Mouse (Mus musculus) stomach, embryonic 15.5 days (tissue): Measurements from ENCODE around the gene Pip4k2a. TPM values are rescaled to one million over a fixed set of nuclear protein-coding genes. Genes with fewer than 3 reads are reported as not detected.

Experiments used
- ATAC-seq: fragments of 200-750 bp; cut with Nextera tagmentation; 2 replicates; pipeline ENCODE4 v1.8.0; 2017; ENCODE audit warnings: low read depth, moderate number of reproducible peaks, moderate TSS enrichment; ENCODE audit not compliant: insufficient read depth, low FRiP score
- H3K27ac ChIP-seq: fragments of 300-500 bp; sonication (generic); 2 replicates; pipeline ENCODE4 v1.5.1; 2015; ENCODE audit warnings: mild to moderate bottlenecking, inconsistent platforms
- H3K27me3 ChIP-seq: fragments of 300-500 bp; sonication (generic); replicated peaks from 2 replicates; pipeline ENCODE4 v1.6.1; 2015; ENCODE audit warnings: inconsistent platforms
- H3K36me3 ChIP-seq: fragments of 300-500 bp; sonication (generic); 2 replicates; pipeline ENCODE4 v1.6.1; 2015; ENCODE audit warnings: inconsistent platforms
- H3K4me1 ChIP-seq: fragments of 300-500 bp; sonication (generic); 2 replicates; pipeline ENCODE4 v1.6.1; 2015; ENCODE audit warnings: inconsistent platforms
- H3K4me2 ChIP-seq: fragments of 300-500 bp; sonication (generic); 2 replicates; pipeline ENCODE4 v1.6.1; 2015; ENCODE audit warnings: mild to moderate bottlenecking, inconsistent platforms
- H3K4me3 ChIP-seq: fragments of 300-500 bp; sonication (generic); replicated peaks from 2 replicates; pipeline ENCODE4 v1.5.1; 2015; ENCODE audit warnings: inconsistent platforms
- H3K9ac ChIP-seq: fragments of 300-500 bp; sonication (generic); 2 replicates; pipeline ENCODE4 v1.6.1; 2015; ENCODE audit warnings: inconsistent platforms
- H3K9me3 ChIP-seq: fragments of 300-500 bp; sonication (generic); 2 replicates; pipeline ENCODE4 v1.6.1; 2016; ENCODE audit warnings: inconsistent platforms
- WGBS: fragments of 180-500 bp; shearing (Covaris S2); methylation state at CpG from one replicate; pipeline ENCODE4 v1.1.7; 2015; 5-methylcytosine and 5-hydroxymethylcytosine counted together
- polyA plus RNA-seq: library from polyadenylated mRNA; unstranded; fragments of >200 nt; fragmentation: Nextera tagmentation; extraction: Ambion mirVana; gene quantifications from 2 replicates; pipeline ENCODE4 v1.2.1, GENCODE M21; 2015

The Pip4k2a gene
- polyA plus RNA-seq, 1 experiment from 2014 or later = 11.8 TPM

GRCm38 (mm10) chr2:18874063-18874462 is 123.9 kb downstream of the Pip4k2a start:
- no peaks in the 10 kb centered on the region for H3K9me3 ChIP-seq
- no peaks in the 10 kb centered on the region for H3K4me1 ChIP-seq
- no peaks in the 10 kb centered on the region for H3K27me3 ChIP-seq
- H3K9ac ChIP-seq = no peak overlapping the region
- H3K4me2 ChIP-seq = no peak overlapping the region
- WGBS = 83% methylated on average over 8 of the region's 8 CpGs
- H3K27ac ChIP-seq = no peak overlapping the region
- H3K36me3 ChIP-seq = no peaks in the 10 kb centered on the region
- no peak for ATAC-seq
- no peak overlapping the region for H3K4me3 ChIP-seq

GRCm38 (mm10) chr2:18873440-18873839 is 124.5 kb downstream of the Pip4k2a start:
- H3K4me3 ChIP-seq = no peak overlapping the region
- H3K9me3 ChIP-seq = no peaks in the 10 kb centered on the region
- WGBS = 72% methylated on average over 3 of the region's 3 CpGs
- no peaks in the 10 kb centered on the region for H3K4me1 ChIP-seq
- no peak overlapping the region for H3K9ac ChIP-seq
- H3K4me2 ChIP-seq = no peak overlapping the region
- H3K36me3 ChIP-seq = no peaks in the 10 kb centered on the region
- no peak for ATAC-seq
- no peak overlapping the region for H3K27ac ChIP-seq
- no peaks in the 10 kb centered on the region for H3K27me3 ChIP-seq

GRCm38 (mm10) chr2:18872797-18873196 is 125.1 kb downstream of the Pip4k2a start:
- 8% methylated on average over 2 of the region's 2 CpGs for WGBS
- H3K36me3 ChIP-seq = no peaks in the 10 kb centered on the region
- no peaks in the 10 kb centered on the region for H3K9me3 ChIP-seq
- no peak overlapping the region for H3K27ac ChIP-seq
- no peak overlapping the region for H3K9ac ChIP-seq
- no peak for ATAC-seq
- H3K4me2 ChIP-seq = no peak overlapping the region
- H3K4me3 ChIP-seq = no peak overlapping the region
- no peaks in the 10 kb centered on the region for H3K27me3 ChIP-seq
- no peaks in the 10 kb centered on the region for H3K4me1 ChIP-seq

- 86% methylated on average over 3 of the region's 3 CpGs for WGBS
Measured at GRCm38 (mm10) chr2:18871087-18871486, 126.8 kb downstream of the Pip4k2a start.

GRCm38 (mm10) chr2:18867069-18867468 is 130.9 kb downstream of the Pip4k2a start:
- Histone ChIP-seq H3K4me1 (no peaks in the 10 kb centered on the region), H3K9me3 (no peaks in the 10 kb centered on the region), H3K9ac (no peak overlapping the region), H3K27me3 (no peaks in the 10 kb centered on the region), H3K36me3 (no peaks in the 10 kb centered on the region; the same call in 1 of the 2 replicates), H3K4me3 (no peak overlapping the region), H3K4me2 (no peak overlapping the region), H3K27ac (no peak overlapping the region)
- WGBS = 81% methylated on average over 2 of the region's 2 CpGs
- ATAC-seq = no peak

More at GRCm38 (mm10) chr2:18871087-18871486, 126.8 kb downstream of the Pip4k2a start:
- no peak overlapping the region for H3K9ac ChIP-seq
- no peak overlapping the region for H3K27ac ChIP-seq
- no peaks in the 10 kb centered on the region for H3K27me3 ChIP-seq
- H3K9me3 ChIP-seq = no peaks in the 10 kb centered on the region
- H3K4me2 ChIP-seq = no peak overlapping the region
- no peaks in the 10 kb centered on the region for H3K4me1 ChIP-seq
- no peak overlapping the region for H3K4me3 ChIP-seq
- peak; percentile 88; the same call in 1 of the 2 replicates for ATAC-seq
- H3K36me3 ChIP-seq = no peaks in the 10 kb centered on the region

- Histone ChIP-seq H3K4me2 (no peak overlapping the region), H3K27me3 (no peaks in the 10 kb centered on the region), H3K4me3 (no peak overlapping the region), H3K9me3 (no peaks in the 10 kb centered on the region), H3K27ac (no peak overlapping the region), H3K9ac (no peak overlapping the region), H3K36me3 (no peaks in the 10 kb centered on the region; the same call in 1 of the 2 replicates), H3K4me1 (no peaks in the 10 kb centered on the region)
- no peak for ATAC-seq
- 92% methylated on average over 5 of the region's 5 CpGs for WGBS
Measured at GRCm38 (mm10) chr2:18864719-18865118, 133.2 kb downstream of the Pip4k2a start.

- no peaks in the 10 kb centered on the region for H3K27me3 ChIP-seq
- H3K9me3 ChIP-seq = no peaks in the 10 kb centered on the region
- H3K4me2 ChIP-seq = no peak overlapping the region
- no peak overlapping the region for H3K27ac ChIP-seq
- no peaks in the 10 kb centered on the region; the same call in 1 of the 2 replicates for H3K36me3 ChIP-seq
- H3K4me1 ChIP-seq = no peaks in the 10 kb centered on the region
- ATAC-seq = peak; percentile 43; the same call in 1 of the 2 replicates
- WGBS = 67% methylated on average over 5 of the region's 5 CpGs
- no peak overlapping the region for H3K4me3 ChIP-seq
- H3K9ac ChIP-seq = no peak overlapping the region
Measured at GRCm38 (mm10) chr2:18861607-18862158, 136.2 kb downstream of the Pip4k2a start.

GRCm38 (mm10) chr2:18860686-18861085 is 137.2 kb downstream of the Pip4k2a start:
- no peak for ATAC-seq

GRCm38 (mm10) chr2:18857952-18858351 is 140.0 kb downstream of the Pip4k2a start:
- 96% methylated on average over 3 of the region's 3 CpGs for WGBS
- no peak overlapping the region for H3K4me3 ChIP-seq
- no peak overlapping the region for H3K27ac ChIP-seq
- H3K9ac ChIP-seq = no peak overlapping the region
- ATAC-seq = no peak
- H3K9me3 ChIP-seq = no peaks in the 10 kb centered on the region
- H3K27me3 ChIP-seq = no peaks in the 10 kb centered on the region
- no peak overlapping the region for H3K4me2 ChIP-seq
- H3K4me1 ChIP-seq = no peaks in the 10 kb centered on the region
- H3K36me3 ChIP-seq = no peaks in the 10 kb centered on the region; the same call in 1 of the 2 replicates

More at GRCm38 (mm10) chr2:18860686-18861085, 137.2 kb downstream of the Pip4k2a start:
- Histone ChIP-seq H3K27ac (no peak overlapping the region), H3K27me3 (no peaks in the 10 kb centered on the region), H3K4me1 (no peaks in the 10 kb centered on the region), H3K9me3 (no peaks in the 10 kb centered on the region), H3K4me2 (no peak overlapping the region), H3K4me3 (no peak overlapping the region), H3K9ac (no peak overlapping the region), H3K36me3 (no peaks in the 10 kb centered on the region; the same call in 1 of the 2 replicates)
- 68% methylated on average over 9 of the region's 9 CpGs for WGBS

- H3K4me1 ChIP-seq = no peaks in the 10 kb centered on the region
- H3K4me3 ChIP-seq = no peak overlapping the region
- 0 out of 2 replicates have a peak, but pooled peaks cover 4% of the 10 kb centered on the region for H3K36me3 ChIP-seq
- H3K27ac ChIP-seq = no peak overlapping the region
- no peak for ATAC-seq
- H3K9me3 ChIP-seq = no peaks in the 10 kb centered on the region
- no peak overlapping the region for H3K9ac ChIP-seq
- no peaks in the 10 kb centered on the region for H3K27me3 ChIP-seq
- H3K4me2 ChIP-seq = no peak overlapping the region
- 68% methylated on average over 13 of the region's 13 CpGs for WGBS
Measured at GRCm38 (mm10) chr2:18856461-18856860, 141.5 kb downstream of the Pip4k2a start.

- Histone ChIP-seq H3K4me2 (no peak overlapping the region), H3K36me3 (peaks cover 4% of the 10 kb centered on the region; the same call in 1 of the 2 replicates), H3K9ac (no peak overlapping the region), H3K27me3 (no peaks in the 10 kb centered on the region), H3K27ac (no peak overlapping the region), H3K4me3 (no peak overlapping the region), H3K4me1 (no peaks in the 10 kb centered on the region), H3K9me3 (no peaks in the 10 kb centered on the region)
- no peak for ATAC-seq
- 47% methylated on average over 8 of the region's 8 CpGs for WGBS
Measured at GRCm38 (mm10) chr2:18855246-18855645, 142.7 kb downstream of the Pip4k2a start.

- 74% methylated on average over 5 of the region's 5 CpGs for WGBS
- Histone ChIP-seq H3K36me3 (peaks cover 4% of the 10 kb centered on the region; the same call in 1 of the 2 replicates), H3K9me3 (no peaks in the 10 kb centered on the region)
Measured at GRCm38 (mm10) chr2:18853345-18853744, 144.6 kb downstream of the Pip4k2a start.

More at GRCm38 (mm10) chr2:18853345-18853744, 144.6 kb downstream of the Pip4k2a start:
- no peaks in the 10 kb centered on the region for H3K27me3 ChIP-seq
- no peaks in the 10 kb centered on the region for H3K4me1 ChIP-seq
- no peak overlapping the region for H3K9ac ChIP-seq
- ATAC-seq = no peak
- H3K27ac ChIP-seq = no peak overlapping the region
- H3K4me3 ChIP-seq = no peak overlapping the region
- no peak overlapping the region for H3K4me2 ChIP-seq
